Mouse (Mus musculus) ovary, postnatal 10 days (tissue): Measurements from ENCODE around the gene Armh3.

Experiments
- DNase-seq: peaks from one replicate; pipeline ENCODE4 v3.0.0; 2022; ENCODE audit warnings: low spot score

Gene Armh3

DNA sequence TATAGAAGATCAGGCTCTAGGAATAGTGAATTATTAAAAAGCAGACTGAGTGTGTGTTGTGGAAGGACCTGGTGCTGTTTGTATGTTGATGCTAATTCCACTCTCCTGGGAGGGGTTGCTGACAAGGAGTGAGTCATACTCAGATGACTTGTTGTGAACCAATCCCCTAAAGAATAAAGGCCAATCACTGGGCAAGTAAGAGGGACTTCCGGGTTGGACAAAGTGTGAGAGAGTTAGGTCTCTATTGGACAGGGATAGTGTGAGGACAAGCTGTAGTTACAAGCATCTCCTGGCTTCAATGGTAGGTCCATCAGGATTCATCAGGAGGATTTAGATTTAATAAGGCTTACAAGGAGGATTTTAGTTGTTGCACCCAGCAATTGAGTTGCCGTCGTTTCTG lies 10.1 kb downstream of the Armh3 start:
- no peak for DNase-seq

DNA sequence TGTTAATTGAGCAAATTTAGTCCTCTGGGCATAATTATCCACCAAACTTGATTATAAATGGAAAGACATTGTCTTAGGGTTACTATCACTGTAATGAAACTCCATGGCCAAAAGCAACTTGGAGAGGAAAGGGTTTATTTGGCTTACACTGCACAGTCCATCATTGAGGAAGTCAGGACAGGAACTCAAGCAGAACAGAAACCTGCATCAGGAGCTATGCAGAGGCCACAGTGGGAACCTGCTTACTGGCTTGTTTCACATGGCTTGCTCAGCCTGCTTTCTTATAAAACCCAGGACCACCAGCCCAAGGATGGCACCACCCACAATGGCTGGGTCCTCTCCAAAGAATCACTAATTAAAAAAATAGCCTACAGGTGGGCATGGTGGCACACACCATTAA lies 13.9 kb downstream of the Armh3 start:
- DNase-seq, result no peak

DNA sequence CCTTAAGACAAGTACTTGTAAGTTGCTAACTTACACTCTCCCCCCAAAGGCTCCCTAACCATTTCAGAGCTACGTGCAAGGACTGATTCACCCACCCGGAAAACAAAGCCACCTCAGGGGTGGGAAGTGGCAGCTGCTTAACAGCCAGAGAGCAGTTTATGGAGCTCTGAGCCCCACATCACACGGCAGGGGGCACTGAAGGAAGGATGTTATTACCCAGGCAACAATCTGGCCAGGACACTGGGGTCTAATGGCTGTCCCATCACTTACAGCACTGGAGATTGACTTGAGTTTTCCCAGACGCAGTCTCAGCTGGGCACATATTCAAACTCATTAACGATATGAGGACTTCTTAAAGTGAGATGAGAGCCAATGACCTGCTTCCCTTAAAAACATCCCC lies 37.5 kb downstream of the Armh3 start:
- DNase-seq, result peak; percentile 1

DNA sequence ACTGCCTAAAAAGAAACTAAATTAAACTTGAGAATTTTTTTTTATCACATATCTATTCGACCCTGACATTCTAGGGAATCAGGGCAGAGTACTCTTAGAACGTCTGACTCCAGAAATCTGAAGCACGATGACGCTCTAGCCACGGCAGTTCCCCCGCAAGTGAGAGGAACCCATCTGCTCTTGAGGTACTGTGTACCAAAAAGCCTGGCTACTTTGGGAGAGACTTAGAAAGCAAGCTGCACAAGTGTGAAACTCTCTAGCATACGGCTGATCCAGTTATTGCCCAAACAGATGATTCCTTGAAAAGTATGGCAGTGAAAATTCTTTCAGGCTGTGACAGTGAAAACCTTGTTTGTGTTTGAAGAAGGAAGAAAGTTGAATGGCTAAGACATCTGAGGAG lies 41.6 kb downstream of the Armh3 start:
- no peak for DNase-seq

DNA sequence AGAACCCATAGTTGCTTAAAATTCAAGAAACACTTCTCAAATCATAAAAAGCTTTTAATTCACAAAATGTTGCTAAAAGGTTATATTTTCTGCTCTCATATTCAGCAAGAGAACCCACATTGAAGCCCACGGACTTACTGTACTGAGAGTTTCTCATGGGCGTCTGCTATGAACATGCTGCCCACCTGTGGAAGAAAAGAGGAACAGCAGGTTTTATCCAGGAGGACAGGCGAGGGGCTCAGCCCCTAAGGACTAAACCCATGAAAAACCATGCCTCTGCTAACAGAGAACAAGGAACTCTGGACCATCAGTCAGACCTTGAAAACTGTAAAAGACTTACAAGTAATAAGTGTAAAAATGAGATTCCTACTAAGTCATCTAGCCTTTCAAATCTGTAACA lies 45.0 kb downstream of the Armh3 start:
- no peak for DNase-seq

DNA sequence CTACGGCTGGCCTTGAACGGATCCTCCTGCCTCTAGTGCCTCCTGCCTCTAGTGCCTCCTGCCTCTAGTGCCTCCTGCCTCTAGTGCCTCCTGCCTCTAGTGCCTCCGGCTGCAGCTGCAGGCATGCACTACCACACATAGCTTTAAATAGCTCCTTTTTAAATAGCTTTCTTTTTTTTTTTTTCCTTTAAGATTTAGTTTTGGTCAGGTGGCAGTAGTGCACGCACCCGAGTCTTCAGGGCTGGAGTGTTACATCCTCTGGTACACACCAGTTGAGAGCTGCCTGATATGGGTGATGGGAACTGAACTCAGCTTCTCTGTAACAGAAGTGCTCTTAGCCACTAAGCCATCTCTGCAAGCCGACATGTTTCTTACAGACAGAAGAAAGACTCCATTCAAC lies 49.1 kb downstream of the Armh3 start:
- no peak for DNase-seq

DNA sequence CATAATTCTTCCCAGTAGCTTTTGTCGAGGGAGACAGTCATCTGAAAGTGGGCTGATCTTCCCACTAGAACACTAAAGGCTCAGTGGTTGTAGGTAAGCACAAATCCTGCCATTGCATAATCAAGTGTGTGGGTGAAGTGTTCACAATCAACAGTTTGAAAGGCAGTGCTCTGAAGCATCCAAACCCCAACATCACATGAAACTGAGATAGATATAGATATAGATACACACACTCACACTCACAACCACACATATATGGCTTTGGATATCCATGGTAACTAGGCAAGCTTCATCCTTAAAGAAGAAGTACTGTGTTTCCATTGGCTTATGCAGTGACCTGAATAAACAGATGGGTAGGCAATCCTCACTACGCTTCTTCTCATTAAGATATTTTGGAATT lies 50.5 kb downstream of the Armh3 start:
- no peak for DNase-seq

DNA sequence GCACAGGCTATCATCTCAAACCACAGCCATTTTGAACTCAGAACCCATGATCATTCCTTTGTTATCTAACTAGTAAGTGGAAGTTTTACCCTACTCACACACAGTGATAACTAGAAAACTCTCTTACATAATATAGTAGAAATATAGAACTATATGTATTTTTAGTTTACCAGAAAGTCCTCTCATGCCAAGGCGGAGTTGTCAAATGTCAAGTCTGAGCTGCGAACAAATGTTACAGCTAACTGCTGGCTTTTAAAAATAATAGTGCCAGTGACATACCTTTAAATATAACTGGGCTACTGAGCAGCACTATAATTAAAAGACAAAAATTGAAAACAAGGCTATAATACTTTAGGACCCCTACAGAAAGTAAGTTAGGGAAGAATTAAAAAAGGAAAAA lies 51.0 kb downstream of the Armh3 start:
- no peak for DNase-seq

DNA sequence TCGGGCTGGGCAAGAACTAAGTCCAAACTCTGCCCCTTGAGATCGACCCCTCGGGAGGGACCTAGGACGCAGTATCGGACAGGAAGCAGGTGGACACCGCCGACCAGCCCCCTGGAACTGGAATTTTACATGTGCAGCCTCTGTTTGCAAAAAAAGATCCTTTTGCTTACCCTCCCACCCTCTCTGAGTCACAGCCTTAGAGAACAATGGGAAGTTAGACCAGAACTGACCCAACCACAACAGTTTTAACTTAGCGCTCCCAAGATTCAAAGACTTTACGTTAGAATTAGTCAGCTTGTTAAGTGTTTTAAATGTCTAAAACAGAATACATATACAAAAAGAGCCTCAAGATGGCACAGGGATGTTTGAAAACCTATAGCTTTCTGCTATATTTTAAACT lies 51.7 kb downstream of the Armh3 start:
- DNase-seq, result no peak

DNA sequence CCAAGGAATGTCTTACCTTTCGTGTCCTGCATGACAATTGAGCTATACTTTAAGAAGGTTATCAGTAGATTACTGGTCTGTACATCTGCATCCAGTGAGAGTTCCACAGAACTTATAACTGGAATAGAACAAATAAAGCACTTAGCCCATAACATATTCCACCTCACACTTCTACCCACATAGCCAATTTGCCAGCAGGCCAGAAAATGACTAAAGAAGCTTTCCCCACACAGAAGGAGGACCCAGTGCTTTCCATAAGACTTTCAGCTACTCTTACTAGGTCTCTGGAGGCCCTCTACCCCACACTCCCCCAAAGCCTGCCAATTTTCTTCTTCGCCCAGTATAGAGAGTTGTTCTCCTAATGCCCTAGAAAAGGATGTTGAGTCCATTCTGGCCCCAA lies 52.3 kb downstream of the Armh3 start:
- no peak for DNase-seq

DNA sequence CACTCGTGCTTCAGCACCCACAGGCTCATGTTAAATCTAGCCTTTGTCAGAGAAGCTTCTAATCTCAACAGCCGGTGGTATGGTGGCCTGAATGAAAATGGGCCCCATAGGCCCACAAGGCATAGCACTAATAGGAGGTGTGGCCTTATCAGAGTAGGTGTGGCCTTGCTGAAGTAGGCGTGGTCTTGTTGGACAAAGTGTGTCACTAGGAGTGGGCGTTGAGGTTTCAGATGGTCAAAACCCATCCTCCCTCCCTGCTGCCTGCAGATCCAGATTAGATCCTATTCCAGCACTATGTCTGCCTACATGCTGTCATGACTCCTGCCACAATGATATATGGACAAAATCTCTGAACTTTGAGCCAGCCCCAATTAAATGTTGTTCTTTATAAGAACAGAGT lies 54.5 kb downstream of the Armh3 start:
- DNase-seq, result no peak

DNA sequence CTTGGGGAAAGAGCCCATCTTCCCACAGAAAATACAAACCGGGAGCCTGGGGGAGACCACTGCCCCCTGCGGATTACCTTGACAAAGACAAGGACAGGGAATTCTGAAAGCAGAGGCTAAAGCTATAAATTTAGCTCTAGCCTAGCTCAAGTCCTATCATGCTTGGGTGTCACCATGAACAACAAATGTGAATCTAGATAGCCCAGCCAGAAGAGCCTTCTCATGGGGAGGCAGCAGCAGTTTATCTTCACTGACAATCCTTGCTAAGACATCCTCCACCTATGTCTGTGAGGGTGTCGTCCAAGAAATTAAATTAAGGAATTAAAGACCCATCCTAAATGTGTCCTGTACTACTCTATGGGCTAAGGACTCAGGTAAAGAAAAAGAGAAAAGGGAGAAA lies 60.2 kb downstream of the Armh3 start:
- DNase-seq, result no peak

DNA sequence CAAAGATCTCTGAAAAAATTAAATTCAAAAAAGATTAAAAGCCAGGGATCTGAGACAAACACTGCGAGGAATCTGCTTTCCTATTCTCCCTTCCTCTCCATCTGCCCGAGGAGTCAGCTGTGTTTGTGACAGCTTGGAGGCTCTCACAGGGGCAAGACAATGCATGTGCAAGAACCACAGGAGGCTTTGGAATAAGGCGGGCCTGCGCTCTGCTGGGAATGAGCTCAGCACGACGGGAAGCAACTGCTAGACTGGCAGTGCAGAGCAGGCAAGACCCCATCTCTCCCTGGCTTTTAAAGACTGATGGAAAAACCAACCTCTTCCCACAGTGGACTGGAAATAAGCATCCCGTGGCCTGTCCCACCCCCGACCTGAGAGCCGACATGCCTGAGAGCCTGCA lies 60.8 kb downstream of the Armh3 start:
- DNase-seq, result no peak

DNA sequence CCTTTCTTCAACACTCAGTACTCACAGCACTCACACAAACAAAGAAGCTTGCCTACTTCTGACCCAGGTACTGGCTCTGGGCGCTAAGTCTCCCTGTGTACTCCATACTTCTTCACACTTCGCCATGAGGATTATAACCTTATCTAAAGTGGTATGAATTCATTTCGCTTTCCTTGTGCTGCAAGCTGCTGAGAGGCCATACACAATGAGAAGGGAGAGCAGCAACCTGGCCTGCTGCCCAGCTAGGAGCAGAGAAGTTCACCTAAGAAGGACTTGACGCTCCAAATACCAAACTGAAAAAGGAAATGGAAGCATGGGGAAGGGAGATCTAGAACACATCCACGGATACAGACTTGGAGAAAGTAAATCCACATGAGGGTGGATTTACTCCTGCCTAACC lies 71.1 kb downstream of the Armh3 start:
- no peak for DNase-seq

DNA sequence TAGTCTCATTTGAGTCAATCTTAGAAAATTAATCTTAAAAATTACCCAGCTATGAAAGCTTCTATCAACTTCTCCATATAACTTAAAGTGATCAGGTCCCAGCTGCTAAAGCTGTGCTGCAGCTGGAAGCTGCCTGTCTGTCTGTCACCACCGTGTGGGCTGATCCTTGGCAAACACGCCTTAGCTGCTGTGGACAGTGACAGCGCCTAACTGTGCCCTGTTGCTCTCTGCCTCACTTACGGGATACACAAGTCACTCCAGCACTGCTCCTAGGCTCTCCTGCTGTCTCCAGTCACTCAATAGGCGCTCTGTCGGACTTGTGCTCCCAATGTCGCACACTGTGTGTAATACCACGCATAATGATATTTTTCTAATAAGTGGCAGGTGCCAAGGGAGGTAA lies 71.9 kb downstream of the Armh3 start:
- DNase-seq, result no peak

DNA sequence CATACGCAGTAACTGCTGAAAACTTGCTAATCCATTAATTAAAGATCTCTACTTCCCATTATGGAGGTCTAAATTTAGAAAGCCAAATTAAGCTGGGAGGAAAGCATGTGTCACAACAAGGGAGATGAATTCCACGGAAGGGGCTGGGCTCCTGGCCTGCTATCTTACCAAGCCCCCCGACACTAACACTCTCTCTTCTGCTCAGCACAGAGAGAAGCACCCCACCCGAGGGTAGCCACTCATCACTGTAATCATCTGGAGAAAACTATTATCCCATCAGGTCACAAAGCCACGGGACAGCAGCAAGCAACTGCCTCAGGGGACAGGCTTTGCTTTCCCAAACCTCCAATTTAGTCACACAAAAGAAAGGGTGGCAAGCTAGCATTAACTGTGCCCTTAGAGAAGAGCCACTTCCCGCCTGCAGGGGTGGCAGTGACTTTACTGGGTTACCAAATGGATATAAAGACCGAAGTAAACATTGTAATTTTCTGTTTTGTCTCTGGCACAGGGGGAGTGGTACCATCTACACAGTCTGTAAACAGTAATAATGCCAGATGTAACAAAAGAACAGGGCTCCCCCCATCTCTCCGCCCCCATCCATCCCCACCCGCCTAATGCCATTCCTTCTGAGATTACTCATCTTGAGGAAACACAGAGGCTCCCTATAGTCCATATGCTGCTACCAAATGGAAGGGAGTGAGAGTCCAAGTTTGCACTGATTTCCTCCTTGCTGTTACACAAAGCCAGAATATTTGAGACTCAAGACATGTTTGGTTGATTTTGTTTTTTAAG lies 77.8 kb downstream of the Armh3 start:
- DNase-seq, result no peak

DNA sequence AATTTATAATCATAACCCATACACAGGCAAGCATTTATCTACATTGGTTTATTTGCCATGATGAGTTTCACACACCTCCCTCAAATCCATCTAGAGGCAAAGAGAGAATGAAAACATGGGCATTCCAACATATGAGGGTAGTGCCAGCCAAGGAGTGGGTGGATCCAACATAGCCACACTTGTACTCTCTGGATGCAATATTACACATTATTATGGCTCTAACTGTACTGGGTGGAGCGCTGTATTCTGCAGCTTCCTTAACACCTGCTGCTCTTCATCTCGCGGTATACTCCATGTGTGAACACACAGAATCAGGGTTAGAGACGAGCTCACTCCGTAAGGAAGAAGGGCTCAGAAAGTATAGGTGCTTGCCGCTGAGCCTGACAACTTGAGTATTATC lies 79.9 kb downstream of the Armh3 start:
- no peak for DNase-seq

DNA sequence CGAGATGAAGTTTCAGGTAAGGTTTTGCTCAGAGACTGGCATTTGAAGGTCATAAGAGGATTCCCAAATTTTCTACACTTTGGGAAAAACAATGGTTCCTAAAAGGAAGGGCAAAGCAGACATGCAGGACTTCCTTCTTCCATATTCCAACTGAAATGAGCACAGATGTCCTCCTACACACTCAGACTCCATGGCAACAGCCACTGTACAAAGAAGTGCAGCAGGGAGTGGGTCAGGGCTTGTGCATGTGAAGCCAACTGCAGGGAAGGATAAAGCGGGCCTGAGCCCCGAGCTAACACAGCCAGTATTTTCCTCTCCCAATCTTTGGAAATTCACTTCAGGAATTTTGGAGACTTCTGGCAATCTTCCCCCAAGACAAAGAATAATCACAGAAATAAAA lies 80.4 kb downstream of the Armh3 start:
- DNase-seq, result no peak

DNA sequence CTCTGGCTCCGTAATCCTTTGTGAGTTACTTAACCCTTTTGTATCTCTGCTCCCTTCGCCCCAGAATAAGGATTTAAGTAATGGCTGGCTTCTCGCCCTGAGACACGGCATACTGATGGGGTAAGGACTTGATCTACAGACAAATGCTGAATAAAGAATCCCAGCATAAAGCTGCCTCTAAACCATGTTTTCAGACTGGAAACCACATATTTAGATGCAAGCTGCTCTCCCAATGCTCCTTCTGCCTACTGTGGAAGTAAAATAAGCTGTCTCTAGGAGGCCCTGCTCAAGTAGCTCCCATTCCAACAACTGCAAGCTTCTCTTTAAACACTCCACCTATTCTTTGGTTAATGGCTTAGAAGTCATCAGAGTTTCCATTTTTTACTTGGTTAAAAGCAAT lies 81.8 kb downstream of the Armh3 start:
- DNase-seq, result no peak

DNA sequence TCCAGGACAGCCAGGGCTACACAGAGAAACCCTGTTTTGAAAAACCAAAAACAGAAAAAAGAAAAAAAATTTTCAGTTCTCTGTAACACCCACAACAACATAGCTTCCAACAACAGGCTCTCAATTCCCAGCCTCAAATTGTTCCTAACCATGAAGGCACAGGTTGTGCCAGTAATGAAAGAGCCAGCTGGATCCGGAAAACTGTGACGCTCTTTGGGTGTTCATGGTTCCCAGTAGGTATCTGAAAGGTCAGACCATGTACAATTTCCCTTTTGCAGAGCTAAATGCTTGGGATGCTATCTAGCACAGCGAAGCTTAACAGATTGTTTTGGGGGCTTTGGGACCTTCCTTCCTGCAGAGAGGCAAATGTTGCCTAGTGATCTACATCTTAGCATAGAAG lies 82.3 kb downstream of the Armh3 start:
- DNase-seq, result no peak

DNA sequence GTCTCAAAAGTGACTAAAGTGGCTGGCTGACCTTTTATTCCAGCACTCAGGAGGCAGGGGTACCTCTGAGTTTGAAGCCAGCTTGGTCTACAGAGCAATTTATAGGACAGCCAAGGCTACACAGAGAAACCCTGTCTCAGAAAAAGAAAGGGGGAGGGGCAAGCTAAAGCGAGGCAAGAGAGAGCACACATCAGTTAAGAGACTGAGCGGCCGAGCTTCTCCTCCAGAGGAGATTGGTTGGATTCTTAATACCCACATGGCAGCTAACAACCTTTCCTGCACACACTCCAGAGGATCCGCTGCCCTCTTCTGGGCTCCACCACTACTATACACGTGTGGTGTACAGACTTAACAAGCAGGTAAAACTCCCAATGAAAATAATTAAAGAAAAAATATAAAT lies 85.3 kb downstream of the Armh3 start:
- no peak for DNase-seq

DNA sequence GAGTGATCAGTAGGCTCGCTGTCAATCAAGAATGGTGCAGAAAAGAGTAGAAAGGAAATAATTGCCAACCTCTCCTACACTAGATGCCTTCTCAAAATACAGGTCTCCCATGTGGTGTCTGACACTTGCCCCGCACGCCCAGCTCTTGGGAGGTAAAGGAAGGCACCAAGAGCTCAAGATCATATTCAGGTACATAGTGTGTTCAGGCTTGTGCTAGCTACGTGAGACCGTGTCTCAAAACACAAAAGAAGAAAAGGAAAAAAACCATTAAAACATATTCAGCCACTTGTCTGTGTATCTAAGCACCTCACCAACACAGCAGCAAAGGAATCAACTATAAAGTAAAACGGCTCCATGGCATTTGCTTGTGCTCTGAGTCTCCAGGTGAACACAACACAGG lies 85.9 kb downstream of the Armh3 start:
- DNase-seq, result no peak

DNA sequence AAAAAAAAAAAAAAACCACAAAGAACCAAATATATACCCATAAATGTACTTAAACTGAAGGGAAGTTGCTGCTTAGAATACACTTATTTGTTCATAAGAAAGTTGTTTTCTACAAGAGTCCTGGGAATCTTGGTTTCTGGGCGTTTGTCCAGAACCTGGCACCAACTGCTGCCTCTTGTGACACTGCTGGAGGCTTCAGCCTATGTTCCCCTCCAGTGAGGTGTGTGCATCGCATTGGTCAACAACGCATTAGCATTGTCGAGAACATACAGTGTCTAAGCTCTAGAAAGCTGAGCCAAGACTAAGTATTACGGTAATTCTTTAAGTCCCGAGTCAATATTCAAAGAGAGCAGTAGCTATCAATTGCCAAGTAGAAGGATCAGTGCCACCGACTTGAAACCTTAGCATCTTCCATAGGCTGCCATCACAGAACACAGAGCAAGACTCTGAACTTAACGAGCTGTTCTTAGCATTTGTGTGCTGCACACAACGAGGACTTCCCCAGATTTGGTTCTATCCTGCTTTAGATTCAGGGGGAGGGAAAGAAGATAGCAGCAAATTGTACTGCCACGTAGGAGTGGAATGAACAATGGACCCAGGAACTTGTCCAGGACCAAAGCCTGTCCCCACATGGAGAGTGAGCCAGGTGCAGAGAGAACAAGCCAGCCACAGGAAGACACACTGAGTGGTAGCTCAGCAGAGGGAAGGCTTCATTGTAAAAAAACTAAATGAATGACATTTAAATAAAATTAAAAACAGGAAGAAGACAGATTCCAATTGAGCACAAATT lies 86.9 kb downstream of the Armh3 start:
- DNase-seq, result no peak

DNA sequence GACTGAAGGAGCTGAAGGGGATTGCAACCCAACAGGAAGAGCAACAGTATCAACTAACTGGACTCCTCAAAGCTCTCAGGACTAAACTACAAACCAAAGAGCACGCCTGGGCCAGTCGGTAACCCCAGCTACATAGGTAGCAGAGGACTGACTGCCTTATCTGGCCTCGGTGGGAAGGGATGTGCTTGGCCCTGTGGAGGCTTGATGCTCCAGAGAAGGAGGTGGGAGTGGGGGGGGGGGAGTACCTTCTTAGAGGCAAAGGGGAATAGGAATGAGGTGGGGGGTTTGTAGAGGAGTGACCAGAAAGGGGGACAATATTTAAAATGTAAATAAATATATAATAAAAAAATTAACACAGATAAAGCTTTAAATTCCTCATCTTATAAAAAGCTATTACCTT lies 90.0 kb downstream of the Armh3 start:
- DNase-seq, result no peak
